Mouse (Mus musculus): ENCODE results near the gene Nek7.

DNA sequence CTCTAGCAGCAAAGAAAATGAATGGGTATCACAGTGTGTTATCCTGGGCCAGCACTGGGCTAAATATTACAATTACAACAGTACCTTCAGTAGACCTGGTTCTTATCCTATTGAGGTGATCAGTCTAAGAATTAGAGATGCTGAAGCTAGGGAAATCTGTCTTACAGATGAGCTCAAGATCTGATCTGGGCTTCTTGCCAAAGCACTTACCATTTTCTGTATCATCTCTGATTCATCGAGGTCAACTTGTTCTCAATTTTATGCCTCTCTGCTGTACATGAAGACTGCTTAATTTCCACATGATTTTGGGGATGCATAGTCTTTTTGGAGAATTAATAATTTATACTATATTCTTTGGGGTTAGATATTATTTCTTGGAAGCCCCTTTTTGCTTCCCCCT, 173.1 kb downstream of the Nek7 start:
- TF ChIP-seq ZKSCAN1 (IDR thresholded peaks at IDR 0.05; ENCODE audit: low read depth, low read length) (no peak), ELF1 (IDR thresholded peaks at IDR 0.05; ENCODE audit: low read depth, low read length) (no peak), CTCF (IDR thresholded peaks at IDR 0.05 in 2 of 3, conservative IDR thresholded peaks at IDR 0.05 in 1 of 3; ENCODE audit: control insufficient read depth in 1 of 3, insufficient read depth in 1 of 3, low read depth in 2 of 3, low read length in 3 of 3, poor library complexity in 1 of 3, severe bottlenecking in 1 of 3) (no peak), POLR2A (IDR thresholded peaks at IDR 0.05; ENCODE audit: control insufficient read depth in 1 of 2, insufficient read depth in 1 of 2, low read depth in 1 of 2, low read length in 2 of 2, poor library complexity in 1 of 2) (no peak), TAL1 (IDR thresholded peaks at IDR 0.05; ENCODE audit: low read length) (no peak)
